Mouse (Mus musculus) regulatory T cell (primary cell): ENCODE results near the gene Vmn2r116.
"Not testable (repeated sequence)": the region's sequence is repeated elsewhere in the genome, so short reads cannot be mapped to it uniquely, and the experiment has no call there.

Experiments used
- in situ Hi-C: fragments of 300-600 bp; cut with MboI, MseI; formaldehyde crosslinking; loops from one replicate; pipeline ENCODE4 v1.15.1; 2025; ENCODE audit warnings: high pct_unique_total_duplicates

Vmn2r116 gene

DNA sequence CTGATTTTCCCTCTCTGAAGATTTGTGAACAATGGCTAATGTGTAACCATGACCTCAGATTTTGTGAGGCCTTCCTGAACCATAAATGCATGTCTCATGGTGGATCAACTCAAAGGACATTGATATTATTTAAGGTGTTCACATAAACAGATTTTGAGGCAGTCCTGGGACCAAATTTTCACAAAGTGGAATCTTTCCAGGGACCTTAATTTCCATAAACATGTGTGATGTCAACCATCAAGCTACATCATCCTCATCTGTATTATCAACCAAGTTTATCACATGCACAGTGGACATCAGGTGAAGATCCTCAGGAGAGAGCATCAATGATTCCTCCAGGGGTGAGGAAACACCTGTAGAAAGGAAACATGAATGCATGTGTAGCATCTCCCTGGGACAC lies at the start of gene Vmn2r116:
Gene Vmn2r116 (plus strand): TSS at position 301 of the 400 bp plus-strand sequence.
- in situ Hi-C loops = loop anchor here (10.0 kb wide), 1 partner anchor 780 kb away; the partner anchor contains the start of gene Vmn2r112

DNA sequence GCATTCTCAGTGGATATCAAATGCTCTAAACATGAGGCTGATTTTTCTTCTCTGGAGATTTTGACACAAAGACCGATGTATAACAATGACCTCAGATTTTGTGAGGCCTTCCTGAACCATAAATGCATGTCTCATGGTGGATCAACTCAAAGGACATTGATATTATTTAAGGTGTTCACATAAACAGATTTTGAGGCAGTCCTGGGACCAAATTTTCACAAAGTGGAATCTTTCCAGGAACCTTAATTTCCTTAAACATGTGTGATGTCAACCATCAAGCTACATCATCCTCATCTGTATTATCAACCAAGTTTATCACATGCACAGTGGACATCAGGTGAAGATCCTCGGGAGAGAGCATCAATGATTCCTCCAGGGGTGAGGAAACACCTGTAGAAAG lies 41.0 kb upstream of the Vmn2r116 start, which contains the start of gene Vmn2r115:
Gene Vmn2r115 (plus strand): TSS at position 301 of the 400 bp plus-strand sequence.
- in situ Hi-C loops = not testable (repeated sequence)

DNA sequence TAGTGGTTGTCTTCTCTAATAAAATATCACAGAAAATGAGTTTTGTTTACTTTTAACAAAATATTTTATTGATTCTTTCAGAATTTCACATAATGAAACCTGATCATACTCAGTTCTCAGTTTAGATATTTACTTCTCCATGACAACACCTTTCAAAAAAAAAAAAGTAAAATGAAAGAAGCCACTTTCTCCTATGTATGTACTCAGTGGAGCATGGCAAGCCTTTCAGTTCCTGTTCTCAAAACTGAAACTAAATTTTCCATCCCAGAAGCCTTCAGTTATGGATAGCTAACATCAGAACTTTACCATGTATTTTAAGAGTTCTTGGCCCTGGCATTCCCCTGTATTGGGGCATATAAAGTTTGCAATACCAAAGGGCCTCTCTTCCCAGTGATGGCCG lies 32.8 kb upstream of the Vmn2r116 start:
- in situ Hi-C loops = no loop called here

DNA sequence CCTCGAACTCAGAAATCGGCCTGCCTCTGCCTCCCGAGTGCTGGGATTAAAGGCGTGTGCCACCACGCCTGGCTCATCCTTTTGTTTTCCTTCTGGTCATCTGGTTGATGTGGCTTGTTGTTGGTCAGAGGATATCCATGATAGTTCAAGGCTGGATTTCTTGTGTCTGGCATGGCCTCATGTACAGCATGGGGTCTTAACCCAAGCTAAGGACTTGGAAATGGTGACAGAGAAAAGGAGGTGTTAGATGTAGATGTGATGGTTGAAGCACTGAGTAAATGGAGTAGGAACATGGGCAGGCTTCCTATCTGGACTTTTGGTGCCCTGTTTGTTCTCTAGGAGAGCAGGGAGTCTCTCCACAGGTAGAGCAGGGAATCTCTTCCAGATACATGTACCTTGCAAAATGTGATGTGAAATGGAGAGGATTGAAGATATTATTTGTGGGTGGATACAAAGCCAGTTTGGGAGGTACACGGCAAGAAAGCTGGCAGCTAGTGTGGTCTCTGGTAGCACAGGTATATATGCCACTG lies 48.8 kb downstream of the Vmn2r116 start:
- in situ Hi-C loops = loop anchor here (5.0 kb wide), 2 partner anchors 79 to 141 kb away; no protein-coding TSS in a partner anchor
